Mouse (Mus musculus): ENCODE measurements around the gene Slc16a4. TPM values are rescaled to one million over a fixed set of nuclear protein-coding genes. Genes with fewer than 3 reads are reported as not detected.

The Slc16a4 gene
- polyA plus RNA-seq, 1 experiment from 2014 or later, result 2.2 TPM

Other genes starting within 250 kb of the Slc16a4 start
- 0.44 and 0.49 TPM in 2 replicates for gene Kcna2, start 190.1 kb upstream of the Slc16a4 start, polyA plus RNA-seq (2014; fragmentation: Nextera tagmentation; extraction: Ambion mirVana)
- gene Kcna10, start 108.2 kb upstream of the Slc16a4 start, polyA plus RNA-seq (2014; fragmentation: Nextera tagmentation; extraction: Ambion mirVana), result not detected in 2 replicates
- not detected in 2 replicates for gene Cym, start 69.5 kb upstream of the Slc16a4 start, polyA plus RNA-seq (2014; fragmentation: Nextera tagmentation; extraction: Ambion mirVana)
- gene A630076J17Rik, start 60.6 kb upstream of the Slc16a4 start, polyA plus RNA-seq (2014; fragmentation: Nextera tagmentation; extraction: Ambion mirVana), result not detected in 2 replicates
- gene Prok1, start 51.5 kb upstream of the Slc16a4 start, polyA plus RNA-seq (2014; fragmentation: Nextera tagmentation; extraction: Ambion mirVana), result not detected in 2 replicates
- 242 and 292 TPM in 2 replicates for gene Lamtor5, start 12.4 kb upstream of the Slc16a4 start, polyA plus RNA-seq (2014; fragmentation: Nextera tagmentation; extraction: Ambion mirVana)
- 9.1 and 10.2 TPM in 2 replicates for gene Rbm15, start 42.4 kb downstream of the Slc16a4 start, polyA plus RNA-seq (2014; fragmentation: Nextera tagmentation; extraction: Ambion mirVana)
- 1.4 and 1.8 TPM in 2 replicates for gene Kcnc4, start 168.3 kb downstream of the Slc16a4 start, polyA plus RNA-seq (2014; fragmentation: Nextera tagmentation; extraction: Ambion mirVana)
- gene Slc6a17, start 226.8 kb downstream of the Slc16a4 start, polyA plus RNA-seq (2014; fragmentation: Nextera tagmentation; extraction: Ambion mirVana), result 12.8 and 15.4 TPM in 2 replicates